Mouse (Mus musculus) frontal cortex, postnatal 25 days (tissue): ENCODE results near the gene Aaas.

Experiments used
- DNase-seq, 2 experiments: peaks; one replicate each; pipeline ENCODE4 v3.0.0; 2022; ENCODE audit warnings: low spot score in 2 of 2

Aaas gene

DNA sequence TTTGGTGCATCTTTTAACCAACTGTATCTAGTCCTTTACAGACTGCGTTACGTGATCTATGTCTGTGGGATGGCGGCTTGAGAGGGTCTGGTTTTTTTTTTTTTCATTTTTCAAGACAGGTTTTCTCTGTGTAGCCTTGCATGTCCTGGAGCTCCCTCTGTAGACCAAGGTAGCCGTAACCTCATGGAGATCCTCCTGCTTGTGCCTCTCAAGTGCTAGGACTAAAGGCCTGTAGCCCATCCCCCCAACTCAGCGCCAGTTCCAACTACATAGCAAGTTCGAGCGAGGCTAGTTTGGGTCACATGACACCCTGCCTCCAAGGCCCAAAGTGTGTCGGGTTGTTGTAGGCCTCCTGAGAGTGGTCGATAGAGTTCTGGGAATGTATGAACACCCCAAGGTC, 41.9 kb downstream of the Aaas start:
- no peak for DNase-seq

DNA sequence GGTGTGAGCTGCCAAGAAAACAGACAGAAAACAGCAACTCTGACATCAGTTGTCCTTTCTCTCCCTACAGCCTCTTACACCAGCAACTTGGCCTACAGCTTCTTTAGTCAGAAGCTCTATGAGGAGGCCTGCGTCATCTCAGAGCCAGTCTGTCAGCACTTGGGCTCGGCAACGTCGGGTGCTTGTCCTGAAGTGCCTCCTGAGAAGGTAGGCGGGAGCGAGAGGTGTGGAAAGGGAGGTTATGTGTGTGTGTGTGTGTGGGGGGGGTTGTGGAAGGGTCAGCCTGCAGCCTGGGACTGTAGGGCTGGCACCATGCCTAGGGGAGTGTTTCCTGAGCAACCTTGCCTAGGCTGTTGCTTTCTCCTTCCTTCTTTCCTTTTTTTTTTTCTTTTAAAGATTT, 48.0 kb downstream of the Aaas start:
- no peak for DNase-seq

- no peak for DNase-seq
These were observed 54.1 kb downstream of the Aaas start for GRCm38 (mm10) chr15:102296368-102297006.

DNA sequence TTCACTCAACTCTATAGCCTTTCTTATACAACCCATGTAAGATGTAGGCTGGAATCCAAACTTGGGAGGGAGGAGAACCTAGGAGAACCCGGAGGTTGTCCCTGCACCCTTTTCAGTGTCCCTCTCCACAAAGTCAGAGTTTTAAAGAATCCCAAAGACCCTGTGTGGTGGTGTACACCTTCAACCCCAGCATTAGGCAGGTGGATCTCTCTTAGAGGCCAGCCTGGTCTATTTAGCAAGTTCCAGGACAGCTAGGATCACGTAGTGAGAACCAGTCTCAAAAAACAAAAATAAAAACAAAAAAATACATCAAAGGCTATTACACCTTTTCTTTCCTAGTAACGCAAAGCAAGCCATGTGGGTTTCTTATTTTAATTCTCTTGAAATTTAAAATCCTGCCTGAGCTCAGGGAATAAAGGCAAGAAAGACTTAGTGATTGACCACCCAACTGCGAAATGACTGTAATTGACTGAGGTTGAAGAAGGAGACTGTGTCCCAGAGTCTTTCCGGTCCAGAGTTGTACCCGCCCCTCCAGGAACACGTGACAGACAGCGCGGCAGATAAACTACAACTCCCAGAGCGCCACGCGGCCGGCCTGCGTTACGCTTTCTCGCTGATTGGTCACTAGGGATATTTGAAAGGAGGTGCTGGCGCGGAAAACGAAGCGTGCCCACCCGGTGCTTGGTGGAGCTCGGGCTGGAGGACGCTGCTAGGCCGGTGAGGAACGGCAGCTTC, 54.8 kb downstream of the Aaas start, which contains the start of gene Espl1:
Gene Espl1 (plus strand): TSS at position 634 of the 735 bp plus-strand sequence.
- DNase-seq, result peak; percentile 81 to 90
